Comparison of ENCODE assay signal across 15 mouse cellular contexts in the genomic region with DNA sequence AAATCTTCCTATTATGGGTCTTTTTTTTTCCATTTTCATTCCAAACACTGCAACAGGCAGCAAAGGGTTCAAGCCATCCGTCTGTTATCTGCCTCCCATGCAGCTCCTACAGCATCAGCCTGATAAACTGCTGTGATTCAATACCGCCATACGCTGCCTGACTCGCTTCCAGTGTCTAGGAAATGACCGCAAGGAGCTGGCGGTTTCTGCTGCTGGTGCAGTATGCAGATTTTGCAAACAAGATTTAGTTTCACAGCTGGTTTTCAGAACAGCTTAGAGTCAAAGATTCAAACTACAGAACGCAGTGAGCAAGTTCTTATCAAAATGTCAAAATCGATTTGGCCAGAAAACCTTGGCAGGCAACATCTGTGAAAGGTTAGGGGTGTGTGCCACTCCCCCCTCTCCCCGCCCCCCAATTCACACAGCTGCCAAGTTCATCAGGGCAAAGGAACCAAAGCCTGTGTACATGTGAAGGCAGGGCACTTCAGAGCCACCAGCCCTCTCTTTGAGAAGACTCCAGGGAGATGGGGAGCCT.
DNase-seq lines count a peak whose midpoint lies in the region; ATAC-seq lines count a peak whose summit lies in the region.
"Had no signal": no experiment of that assay in that cellular context is flagged by ENCODE, and none has a peak within 500 bp of the region (broad histone marks: within the 10 kb centered on the region; RNA-seq: fewer than 3 reads in every experiment).

No protein-coding gene starts in this region.

- no peak overlapping the region for H3K27ac ChIP-seq in forebrain, embryonic 14.5 days (ENCODE audit: low read depth, low read length)
- H3K27ac ChIP-seq in forebrain, embryonic 16.5 days (ENCODE audit: low read length): no peak overlapping the region
- peak overlapping the region; percentile 31; the same call in 1 of the 2 replicates for H3K27ac ChIP-seq in hindbrain, embryonic 16.5 days (ENCODE audit: low read depth, low read length)
- H3K27ac ChIP-seq: heart, embryonic 13.5 days; neural tube, embryonic 12.5 days had no signal

- no peaks in the 10 kb centered on the region for H3K9me3 ChIP-seq in forebrain, embryonic 14.5 days (replicated peaks; ENCODE audit: control insufficient read depth, low read length)
- H3K9me3 ChIP-seq in forebrain, embryonic 16.5 days (ENCODE audit: control insufficient read depth, low read length): no peaks in the 10 kb centered on the region
- no peaks in the 10 kb centered on the region for H3K9me3 ChIP-seq in hindbrain, embryonic 16.5 days (ENCODE audit: control insufficient read depth, low read length)
- H3K9me3 ChIP-seq: heart, embryonic 13.5 days; neural tube, embryonic 12.5 days had no signal

- no peak overlapping the region for H3K4me2 ChIP-seq in forebrain, embryonic 14.5 days (ENCODE audit: low read length)
- H3K4me2 ChIP-seq in forebrain, embryonic 16.5 days (ENCODE audit: low read length): no peak overlapping the region
- no peak overlapping the region for H3K4me2 ChIP-seq in hindbrain, embryonic 16.5 days (ENCODE audit: low read length)
- H3K4me2 ChIP-seq: heart, embryonic 13.5 days; neural tube, embryonic 12.5 days had no signal

- H3K9ac ChIP-seq in forebrain, embryonic 14.5 days (ENCODE audit: low read length): no peak overlapping the region
- no peak overlapping the region for H3K9ac ChIP-seq in forebrain, embryonic 16.5 days (replicated peaks; ENCODE audit: low read depth, low read length)
- no peak overlapping the region for H3K9ac ChIP-seq in hindbrain, embryonic 16.5 days (ENCODE audit: low read depth, low read length)
- H3K9ac ChIP-seq: heart, embryonic 13.5 days; neural tube, embryonic 12.5 days had no signal

- peak; percentile 44 for DNase-seq in forebrain, embryonic 14.5 days (ENCODE audit: low spot score)
- DNase-seq in retina, postnatal 1 day: peak; percentile 30
- DNase-seq in retina, embryonic 14.5 days (ENCODE audit: low spot score): no peak
- no peak for DNase-seq in adrenal gland, adult (ENCODE audit: inconsistent age in 2 of 2, low spot score in 1 of 2)
- no peak for DNase-seq in adrenal gland, postnatal 36 days
- DNase-seq: cerebellum, adult 9-10 months; gastrocnemius, postnatal 25 days; kidney, adult 9 months; left cerebral cortex, postnatal 4 days; lung, adult 18-20 months had no signal

- ATAC-seq in forebrain, embryonic 14.5 days: no peak
- ATAC-seq in forebrain, embryonic 16.5 days: no peak
- no peak for ATAC-seq in hindbrain, embryonic 16.5 days
- no peak for ATAC-seq in megakaryocyte, adult 5-6 weeks (ENCODE audit: poor library complexity, severe bottlenecking)

- no peaks in the 10 kb centered on the region for H3K36me3 ChIP-seq in forebrain, embryonic 14.5 days (ENCODE audit: control insufficient read depth, insufficient read depth, low read length)
- no peaks in the 10 kb centered on the region for H3K36me3 ChIP-seq in forebrain, embryonic 16.5 days (ENCODE audit: control insufficient read depth, insufficient read depth)
- H3K36me3 ChIP-seq in hindbrain, embryonic 16.5 days (ENCODE audit: control insufficient read depth, insufficient read depth, low read length): no peaks in the 10 kb centered on the region
- H3K36me3 ChIP-seq: heart, embryonic 13.5 days; neural tube, embryonic 12.5 days had no signal

- H3K27me3 ChIP-seq in forebrain, embryonic 14.5 days (replicated peaks; ENCODE audit: control insufficient read depth, insufficient read depth, low read length): no peaks in the 10 kb centered on the region
- no peaks in the 10 kb centered on the region for H3K27me3 ChIP-seq in forebrain, embryonic 16.5 days (replicated peaks; ENCODE audit: control insufficient read depth, insufficient read depth, low read length)
- H3K27me3 ChIP-seq in hindbrain, embryonic 16.5 days (replicated peaks; ENCODE audit: control insufficient read depth, insufficient read depth, low read length): no peaks in the 10 kb centered on the region
- H3K27me3 ChIP-seq: neural tube, embryonic 12.5 days had no signal

- H3K4me1 ChIP-seq in forebrain, embryonic 14.5 days (ENCODE audit: control insufficient read depth, insufficient read depth, low read length): peaks cover 2% of the 10 kb centered on the region; the same call in 1 of the 2 replicates
- H3K4me1 ChIP-seq in forebrain, embryonic 16.5 days (replicated peaks; ENCODE audit: control insufficient read depth, insufficient read depth, low read length): peaks cover 13% of the 10 kb centered on the region; the same call in 1 of the 2 replicates
- peaks cover 29% of the 10 kb centered on the region for H3K4me1 ChIP-seq in hindbrain, embryonic 16.5 days (ENCODE audit: control insufficient read depth, insufficient read depth, low read depth, low read length)

- H3K4me3 ChIP-seq in forebrain, embryonic 14.5 days (ENCODE audit: low read depth, low read length): no peak overlapping the region
- H3K4me3 ChIP-seq in forebrain, embryonic 16.5 days (replicated peaks; ENCODE audit: low read length): no peak overlapping the region
- no peak overlapping the region for H3K4me3 ChIP-seq in hindbrain, embryonic 16.5 days (ENCODE audit: low read length)
- H3K4me3 ChIP-seq: heart, embryonic 13.5 days; neural tube, embryonic 12.5 days had no signal

- 65% methylated on average over 9 of the region's 9 CpGs for WGBS in forebrain, embryonic 14.5 days
- WGBS in forebrain, embryonic 16.5 days: 55% methylated on average over 9 of the region's 9 CpGs
- 34% methylated on average over 9 of the region's 9 CpGs for WGBS in hindbrain, embryonic 16.5 days

Comparison
In these comparisons a context has a peak if more than half of its experiments do, and no peak if none do; other contexts are left out.
1. DNase-seq: peak in forebrain, embryonic 14.5 days (single experiment) and retina, postnatal 1 day (single experiment); none in retina, embryonic 14.5 days (single experiment), adrenal gland, adult (0 of 2) and adrenal gland, postnatal 36 days (0 of 2).